Mouse (Mus musculus) olfactory bulb, adult 2 months (tissue): ENCODE results near the gene Nxph4. TPM values are rescaled to one million over a fixed set of nuclear protein-coding genes. Genes with fewer than 3 reads are reported as not detected.
A peak's percentile ranks its signal among the peaks of the same experiment; 100 is the strongest.

Experiments used
- H3K27ac ChIP-seq: fragments of 200-500 bp; 2 replicates; pipeline ENCODE4 v1.5.1; 2012; ENCODE audit warnings: low read depth, low read length; ENCODE audit not compliant: insufficient read depth
- H3K4me1 ChIP-seq: fragments of 200-500 bp; 2 replicates; pipeline ENCODE4 v1.6.1; 2012; ENCODE audit warnings: low read length; ENCODE audit not compliant: control insufficient read depth, insufficient read depth
- H3K4me3 ChIP-seq: fragments of 200-500 bp; 2 replicates; pipeline ENCODE4 v1.5.1; 2012; ENCODE audit warnings: mild to moderate bottlenecking, low read depth, low read length, moderate library complexity; ENCODE audit not compliant: insufficient read depth
- CTCF ChIP-seq: fragments of 200-500 bp; IDR thresholded peaks from 2 replicates; pipeline ENCODE4 v1.5.1; 2012; ENCODE audit warnings: low read depth, mild to moderate bottlenecking, low read length, moderate library complexity; ENCODE audit not compliant: insufficient read depth
- POLR2A ChIP-seq: fragments of 200-500 bp; IDR thresholded peaks from 2 replicates; pipeline ENCODE4 v1.6.1; 2012; ENCODE audit warnings: mild to moderate bottlenecking, low read depth, low read length, moderate library complexity; ENCODE audit not compliant: insufficient read depth
- WGBS: fragments of 180-500 bp; shearing (Covaris S2); methylation state at CpG from one replicate; pipeline ENCODE4 v1.1.7; 2018; 5-methylcytosine and 5-hydroxymethylcytosine counted together
- polyA plus RNA-seq: library from polyadenylated mRNA; stranded (reverse); fragments of >200 nt; gene quantifications from 2 replicates; pipeline ENCODE4 v1.2.4, GENCODE M21; 2012; ENCODE audit warnings: low replicate concordance; ENCODE audit not compliant: missing spikeins, insufficient read depth, insufficient read length

Gene Nxph4
- polyA plus RNA-seq, 1 experiment = not detected

- Histone ChIP-seq H3K4me1 (peaks cover 72% of the 10 kb centered on the region), H3K4me3 (peak overlapping the region; percentile 47), H3K27ac (peak overlapping the region; percentile 96)
- TF ChIP-seq POLR2A = no peak
- peak; percentile 81 for TF ChIP-seq CTCF
- 2% methylated on average over 35 of the region's 35 CpGs for WGBS
Measured at GRCm38 (mm10) chr10:127509051-127509836, 25.1 kb downstream of the Nxph4 start.

GRCm38 (mm10) chr10:127508239-127508638 lies 26.1 kb downstream of the Nxph4 start:
- 14% methylated on average over 15 of the region's 15 CpGs for WGBS
- Histone ChIP-seq H3K4me3 (no peak overlapping the region), H3K27ac (peak overlapping the region; percentile 19; the same call in 1 of the 2 replicates), H3K4me1 (peaks cover 65% of the 10 kb centered on the region)
- TF ChIP-seq CTCF (peak; percentile 46; the same call in 1 of the 2 replicates), POLR2A (no peak)

- WGBS = 77% methylated on average over 13 of the region's 13 CpGs
Measured at GRCm38 (mm10) chr10:127500894-127501893, 33.2 kb downstream of the Nxph4 start, which contains the start of gene Stac3. Gene Stac3, plus strand, starts transcription at chr10:127501686.

GRCm38 (mm10) chr10:127500042-127500441 lies 34.3 kb downstream of the Nxph4 start:
- no peak for TF ChIP-seq CTCF
- TF ChIP-seq POLR2A = no peak

More at GRCm38 (mm10) chr10:127500894-127501893, 33.2 kb downstream of the Nxph4 start, which contains the start of gene Stac3:
- TF ChIP-seq CTCF = no peak
- no peak for TF ChIP-seq POLR2A
- no peak within 1 kb of the TSS for H3K27ac ChIP-seq
- H3K4me3 ChIP-seq = no peak within 1 kb of the TSS
- peaks cover 14% of the 10 kb centered on the region for H3K4me1 ChIP-seq

GRCm38 (mm10) chr10:127499516-127499915 lies 34.8 kb downstream of the Nxph4 start:
- H3K4me3 ChIP-seq = no peak overlapping the region
- H3K4me1 ChIP-seq = peaks cover 14% of the 10 kb centered on the region
- TF ChIP-seq CTCF (no peak), POLR2A (no peak)
- H3K27ac ChIP-seq = no peak overlapping the region
- 54% methylated on average over 5 of the region's 5 CpGs for WGBS

More at GRCm38 (mm10) chr10:127500042-127500441, 34.3 kb downstream of the Nxph4 start:
- Histone ChIP-seq H3K4me1 (peaks cover 12% of the 10 kb centered on the region), H3K4me3 (no peak overlapping the region), H3K27ac (no peak overlapping the region)
- 80% methylated on average over 4 of the region's 4 CpGs for WGBS

- WGBS = 97% methylated on average over 3 of the region's 3 CpGs
- no peak for TF ChIP-seq POLR2A
- H3K4me1 ChIP-seq = peaks cover 13% of the 10 kb centered on the region
- H3K4me3 ChIP-seq = no peak overlapping the region
- H3K27ac ChIP-seq = no peak overlapping the region
Measured at GRCm38 (mm10) chr10:127496156-127496555, 38.2 kb downstream of the Nxph4 start.

GRCm38 (mm10) chr10:127492118-127492517 lies 42.2 kb downstream of the Nxph4 start:
- WGBS = 48% methylated on average over 3 of the region's 3 CpGs
- Histone ChIP-seq H3K4me1 (peaks cover 29% of the 10 kb centered on the region), H3K27ac (no peak overlapping the region), H3K4me3 (no peak overlapping the region)
- TF ChIP-seq POLR2A (no peak), CTCF (no peak)

- Histone ChIP-seq H3K4me1 (peaks cover 29% of the 10 kb centered on the region), H3K4me3 (no peak overlapping the region), H3K27ac (no peak overlapping the region)
- 39% methylated on average over 8 of the region's 8 CpGs for whole genome bisulfite sequencing
- TF ChIP-seq POLR2A (no peak), CTCF (no peak)
Measured at GRCm38 (mm10) chr10:127491128-127491512, 43.2 kb downstream of the Nxph4 start.
